8 mouse cellular contexts compared by ENCODE assay signal in the genomic region with DNA sequence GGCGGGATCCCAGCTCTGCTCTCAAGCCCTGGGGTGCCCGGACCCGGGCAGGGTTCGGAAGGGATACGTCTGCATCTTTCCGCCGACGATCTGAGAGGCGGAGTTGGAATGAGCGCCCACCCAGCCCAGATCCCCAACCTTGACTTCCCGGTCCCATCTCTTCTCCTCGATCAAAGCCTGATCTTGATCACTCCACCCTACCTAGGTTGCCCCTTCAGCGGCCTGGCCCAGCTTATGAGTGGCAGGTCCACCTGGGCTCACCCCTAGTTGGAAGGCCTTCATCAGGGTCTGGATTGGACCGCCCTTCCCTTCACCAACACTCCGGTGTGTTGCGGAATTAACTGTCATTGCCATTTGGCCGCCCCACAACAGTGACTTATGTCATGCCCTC. TPM values are rescaled to one million over a fixed set of nuclear protein-coding genes. Genes with fewer than 3 reads are reported as not detected.
DNase-seq lines count a peak whose midpoint lies in the region; ATAC-seq lines count a peak whose summit lies in the region.

Gene Rab15, minus strand, starts transcription at position 258 of the 391 bp plus-strand sequence.

- H3K36me3 ChIP-seq in kidney, embryonic 15.5 days = no peaks in the 10 kb centered on the region
- no peaks in the 10 kb centered on the region for H3K36me3 ChIP-seq in forebrain, embryonic 11.5 days (ENCODE audit: control insufficient read depth, insufficient read depth, low read length)
- H3K36me3 ChIP-seq in neural tube, embryonic 14.5 days (ENCODE audit: control insufficient read depth, insufficient read depth, low read length) = no peaks in the 10 kb centered on the region

- peaks cover 56% of the 10 kb centered on the region for H3K27me3 ChIP-seq in kidney, embryonic 15.5 days
- H3K27me3 ChIP-seq in forebrain, embryonic 11.5 days (ENCODE audit: control insufficient read depth, insufficient read depth, low read length) = peaks cover 20% of the 10 kb centered on the region
- H3K27me3 ChIP-seq in neural tube, embryonic 14.5 days (ENCODE audit: control insufficient read depth, insufficient read depth, low read length) = peaks cover 2% of the 10 kb centered on the region; the same call in 1 of the 2 replicates

- peak within 1 kb of the TSS; percentile 99 for H3K4me2 ChIP-seq in kidney, embryonic 15.5 days
- H3K4me2 ChIP-seq in forebrain, embryonic 11.5 days (ENCODE audit: low read depth, low read length, severe bottlenecking) = peak within 1 kb of the TSS; percentile 96
- peak within 1 kb of the TSS; percentile 64 for H3K4me2 ChIP-seq in neural tube, embryonic 14.5 days (ENCODE audit: low read depth, low read length)

- peak within 1 kb of the TSS; percentile 71 for H3K4me3 ChIP-seq in kidney, embryonic 15.5 days (replicated peaks)
- peak within 1 kb of the TSS; percentile 55 for H3K4me3 ChIP-seq in brown adipose tissue, adult 24 weeks (ENCODE audit: insufficient read depth, low read depth, low read length)
- H3K4me3 ChIP-seq in forebrain, embryonic 11.5 days (ENCODE audit: low read depth, low read length) = peak within 1 kb of the TSS; percentile 61
- H3K4me3 ChIP-seq in neural tube, embryonic 14.5 days (ENCODE audit: low read depth, low read length) = peak within 1 kb of the TSS; percentile 78

- H3K9ac ChIP-seq in kidney, embryonic 15.5 days = peak within 1 kb of the TSS; percentile 80
- H3K9ac ChIP-seq in forebrain, embryonic 11.5 days (ENCODE audit: low read length) = peak within 1 kb of the TSS; percentile 74
- peak within 1 kb of the TSS; percentile 88 for H3K9ac ChIP-seq in neural tube, embryonic 14.5 days (replicated peaks; ENCODE audit: low read depth, low read length)

- H3K4me1 ChIP-seq in kidney, embryonic 15.5 days = peaks cover 45% of the 10 kb centered on the region
- no peaks in the 10 kb centered on the region for H3K4me1 ChIP-seq in brown adipose tissue, adult 24 weeks (ENCODE audit: control insufficient read depth, insufficient read depth, insufficient read length, low read length)
- peaks cover 19% of the 10 kb centered on the region for H3K4me1 ChIP-seq in forebrain, embryonic 11.5 days (replicated peaks; ENCODE audit: control insufficient read depth, insufficient read depth, low read length)
- H3K4me1 ChIP-seq in neural tube, embryonic 14.5 days (ENCODE audit: control insufficient read depth, insufficient read depth, low read length) = peaks cover 13% of the 10 kb centered on the region; the same call in 1 of the 2 replicates

- no peak for DNase-seq in kidney, adult 18-20 months
- peak; percentile 63 for DNase-seq in forebrain, embryonic 11.5 days (ENCODE audit: low spot score)
- DNase-seq in left cerebral cortex, postnatal 4 days = no peak
- no peak for DNase-seq in spleen, adult 18-20 months
- DNase-seq in right cerebral cortex, adult 2 months (ENCODE audit: low spot score in 2 of 2) = no peak

- intact Hi-C loops in left cerebral cortex, postnatal 4 days (cut with DNase I) = no loop called here

- H3K9me3 ChIP-seq in kidney, embryonic 15.5 days (replicated peaks) = no peaks in the 10 kb centered on the region
- H3K9me3 ChIP-seq in forebrain, embryonic 11.5 days (ENCODE audit: control insufficient read depth, low read length) = no peaks in the 10 kb centered on the region
- no peaks in the 10 kb centered on the region for H3K9me3 ChIP-seq in neural tube, embryonic 14.5 days (ENCODE audit: control insufficient read depth, low read length)

- H3K27ac ChIP-seq in kidney, embryonic 15.5 days = peak within 1 kb of the TSS; percentile 61; the same call in 1 of the 2 replicates
- no peak within 1 kb of the TSS for H3K27ac ChIP-seq in brown adipose tissue, adult 24 weeks (replicated peaks; ENCODE audit: low read depth, low read length)
- no peak within 1 kb of the TSS for H3K27ac ChIP-seq in forebrain, embryonic 11.5 days (ENCODE audit: low read depth, low read length)
- H3K27ac ChIP-seq in neural tube, embryonic 14.5 days (ENCODE audit: low read depth, low read length) = peak within 1 kb of the TSS; percentile 80

- WGBS in kidney, embryonic 15.5 days = 2% methylated on average over 16 of the region's 17 CpGs
- WGBS in forebrain, embryonic 11.5 days = under 1% methylated on average over 17 of the region's 17 CpGs
- under 1% methylated on average over 16 of the region's 17 CpGs for WGBS in neural tube, embryonic 14.5 days

- ATAC-seq in kidney, embryonic 15.5 days (replicated peaks; ENCODE audit: low FRiP score) = peak; percentile 44
- ATAC-seq in forebrain, embryonic 11.5 days (replicated peaks; ENCODE audit: low FRiP score) = peak; percentile 42
- peak; percentile 32 for ATAC-seq in neural tube, embryonic 14.5 days (ENCODE audit: low read depth)

RNA-seq across cellular contexts. Expression of gene Rab15, which starts in this region (rescaled TPM):
- polyA plus RNA-seq in kidney, embryonic 15.5 days (2015; fragmentation: Nextera tagmentation; extraction: Ambion mirVana) = 10.9 and 11.1 TPM in 2 replicates
- not detected in 2 replicates for polyA plus RNA-seq in brown adipose tissue, adult 24 weeks (2012; ENCODE audit: insufficient read depth, insufficient read length, missing spikeins)
- 9.3 and 11.2 TPM in 2 replicates for polyA plus RNA-seq in forebrain, embryonic 11.5 days (2014; fragmentation: Nextera tagmentation; extraction: Ambion mirVana)
- total RNA-seq in left cerebral cortex, postnatal 4 days (2021) = 100 to 1,000 TPM; 102 to 111 TPM
- 22.3 and 29.9 TPM in 2 replicates for polyA plus RNA-seq in neural tube, embryonic 14.5 days (2014; fragmentation: Nextera tagmentation; extraction: Ambion mirVana)

Comparison
In these comparisons a context has a peak if more than half of its experiments do, and no peak if none do; other contexts are left out.
1. H3K27ac ChIP-seq: peak in kidney, embryonic 15.5 days (single experiment) and neural tube, embryonic 14.5 days (single experiment); none in brown adipose tissue, adult 24 weeks (single experiment) and forebrain, embryonic 11.5 days (single experiment).
2. Peak in every context shown above with its lines, with median percentiles within 50 percentile points of each other: ATAC-seq, H3K4me2 ChIP-seq, H3K4me3 ChIP-seq and H3K9ac ChIP-seq.